Mouse (Mus musculus) frontal cortex, postnatal 25 days (tissue): Measurements from ENCODE around the gene Egfl8.
A peak's percentile ranks its signal among the peaks of the same experiment; 100 is the strongest.

Source experiments
- DNase-seq, 2 experiments: peaks; one replicate each; pipeline ENCODE4 v3.0.0; 2022; ENCODE audit warnings: low spot score in 2 of 2

The Egfl8 gene

DNA sequence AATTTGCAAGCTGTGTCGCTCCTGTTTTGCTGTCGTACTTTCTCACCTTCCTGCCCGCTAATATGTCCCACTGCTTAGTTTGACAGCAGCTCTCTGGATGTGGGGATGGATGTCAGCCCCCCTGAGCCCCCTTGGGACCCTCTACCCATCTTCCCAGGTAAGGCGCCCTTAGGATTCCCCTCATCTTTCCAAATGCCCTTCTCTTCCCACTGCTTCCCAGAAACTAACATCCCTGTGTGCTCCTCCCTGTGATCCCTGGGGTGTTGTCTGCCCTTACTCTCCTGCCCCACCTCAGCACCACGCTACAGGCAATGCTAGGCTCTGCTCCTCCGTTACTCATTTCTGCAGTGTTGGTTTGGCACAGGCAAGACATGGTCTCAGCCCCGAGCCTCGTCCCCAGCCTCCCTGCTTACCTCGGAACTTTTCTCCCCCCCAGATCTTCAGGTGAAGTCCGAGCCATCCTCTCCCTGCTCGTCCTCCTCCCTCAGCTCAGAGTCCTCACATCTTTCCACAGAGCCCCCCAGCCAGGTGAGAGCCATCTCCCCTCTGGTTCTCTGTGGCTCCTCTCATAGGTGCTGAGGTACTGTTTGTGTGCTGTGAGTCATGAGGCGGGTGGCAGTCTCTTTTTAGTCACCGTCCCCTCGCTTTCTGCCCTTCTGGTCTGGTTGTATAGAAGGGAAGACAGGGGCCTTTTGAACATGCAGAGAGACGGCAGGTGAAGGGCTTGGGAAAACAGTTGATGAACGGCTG lies 32.5 kb upstream of the Egfl8 start:
- DNase-seq: no peak

GRCm38 (mm10) chr17:34646906-34647787 lies 31.4 kb upstream of the Egfl8 start, which contains the start of gene Atf6b:
Atf6b (plus strand) TSS chr17:34647146.
- DNase-seq: peak; percentile 82 to 94

- DNase-seq: no peak
Measured at GRCm38 (mm10) chr17:34645831-34646511, 30.2 kb upstream of the Egfl8 start.

DNA sequence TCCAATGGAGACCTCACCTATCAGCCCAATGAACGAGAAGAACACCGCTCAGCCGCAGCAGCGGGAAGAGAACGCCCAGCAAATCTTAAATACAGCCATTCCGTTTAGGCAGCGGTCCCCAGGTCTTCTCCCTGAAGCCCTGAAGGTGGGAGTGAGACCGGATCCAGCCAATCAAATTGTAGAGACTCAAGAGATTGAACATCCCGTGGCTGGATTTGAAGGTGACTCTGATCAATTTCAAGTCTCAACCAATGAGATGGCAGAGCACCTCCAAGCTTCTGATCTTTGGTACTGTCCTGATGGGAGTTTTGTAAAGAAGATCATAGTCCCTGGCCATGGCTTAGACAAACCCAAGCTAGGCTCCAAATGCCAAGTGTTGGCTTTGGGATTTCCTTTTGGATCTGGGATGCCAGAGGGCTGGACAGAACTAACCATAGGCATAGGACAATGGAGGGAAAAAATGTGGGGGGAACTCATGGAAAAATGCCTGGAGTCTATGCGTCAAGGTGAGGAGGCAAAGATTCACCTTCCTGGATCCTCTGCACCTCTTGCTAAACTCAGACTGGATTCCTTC lies 29.6 kb upstream of the Egfl8 start:
- DNase-seq: no peak

DNA sequence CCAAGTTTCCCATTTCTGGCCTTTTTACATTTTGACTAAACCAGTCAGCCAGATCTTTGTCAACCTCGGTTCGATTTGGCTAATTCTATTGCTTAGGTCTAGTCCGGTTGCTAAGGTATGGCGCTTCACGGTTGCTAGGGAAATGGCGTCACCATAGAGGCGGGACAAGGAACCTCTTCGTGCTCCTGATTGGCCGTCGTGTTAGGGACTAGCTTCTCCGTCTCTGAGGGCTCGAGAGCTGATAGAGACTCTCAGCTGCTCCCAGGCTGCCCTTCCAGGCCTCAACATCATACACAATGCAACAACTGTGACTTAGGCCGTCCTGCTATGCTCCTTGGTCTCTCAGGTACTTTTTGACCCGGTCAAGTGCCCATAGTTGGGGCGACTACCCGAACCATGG lies 28.8 kb upstream of the Egfl8 start, which contains the start of gene Fkbpl:
Gene Fkbpl, plus strand, starts transcription at position 157 of the 400 bp plus-strand sequence.
- peak; percentile 93 to 96 for DNase-seq

- no peak for DNase-seq
Measured at GRCm38 (mm10) chr17:34643944-34644343, 28.2 kb upstream of the Egfl8 start.

DNA sequence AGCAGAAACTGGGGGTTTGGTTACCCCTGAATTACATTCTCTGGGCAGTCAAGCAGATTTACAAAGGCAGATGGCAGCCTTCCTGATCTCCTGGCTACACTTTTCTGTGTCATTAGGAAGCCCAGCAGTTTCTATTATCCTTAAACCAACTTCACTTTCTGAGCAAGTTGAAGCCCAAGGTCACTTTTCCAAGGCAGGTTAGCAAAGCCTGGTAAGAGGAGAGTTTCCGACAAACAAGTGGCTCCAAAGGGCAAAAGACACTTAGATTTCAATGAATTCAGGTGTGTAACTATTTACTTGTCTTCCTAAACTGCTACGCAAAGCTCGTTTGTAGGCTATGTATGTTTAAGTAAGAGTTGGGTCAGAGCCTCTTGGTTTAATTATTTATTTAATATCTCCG lies 27.6 kb upstream of the Egfl8 start:
- DNase-seq: no peak

DNA sequence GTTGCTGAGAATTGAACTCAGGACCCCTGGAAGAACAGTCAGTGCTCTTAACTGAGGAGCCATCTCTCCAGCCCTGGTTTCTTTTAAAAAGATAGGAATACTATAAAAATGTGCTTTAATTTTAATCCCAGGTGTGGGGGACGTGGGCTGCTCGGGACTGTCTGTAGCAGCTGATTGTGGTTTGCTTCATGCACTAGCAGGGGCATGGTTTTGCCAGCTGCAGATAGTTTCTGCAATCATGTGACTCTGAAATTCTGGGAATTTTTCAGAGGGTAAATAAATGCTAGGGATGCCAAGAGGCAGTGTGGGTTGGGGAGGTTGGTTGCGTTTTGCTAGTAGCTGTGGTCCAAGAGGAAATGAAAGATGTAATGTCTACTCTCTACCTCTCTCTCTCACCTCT lies 26.2 kb upstream of the Egfl8 start:
- no peak for DNase-seq

GRCm38 (mm10) chr17:34640778-34641601 lies 25.2 kb upstream of the Egfl8 start:
- no peak for DNase-seq

- DNase-seq: no peak
Measured at GRCm38 (mm10) chr17:34639461-34640255, 23.9 kb upstream of the Egfl8 start.

- DNase-seq: no peak
Measured at GRCm38 (mm10) chr17:34637459-34637858, 21.7 kb upstream of the Egfl8 start.

- no peak for DNase-seq
Measured at GRCm38 (mm10) chr17:34635671-34636070, 19.9 kb upstream of the Egfl8 start.

DNA sequence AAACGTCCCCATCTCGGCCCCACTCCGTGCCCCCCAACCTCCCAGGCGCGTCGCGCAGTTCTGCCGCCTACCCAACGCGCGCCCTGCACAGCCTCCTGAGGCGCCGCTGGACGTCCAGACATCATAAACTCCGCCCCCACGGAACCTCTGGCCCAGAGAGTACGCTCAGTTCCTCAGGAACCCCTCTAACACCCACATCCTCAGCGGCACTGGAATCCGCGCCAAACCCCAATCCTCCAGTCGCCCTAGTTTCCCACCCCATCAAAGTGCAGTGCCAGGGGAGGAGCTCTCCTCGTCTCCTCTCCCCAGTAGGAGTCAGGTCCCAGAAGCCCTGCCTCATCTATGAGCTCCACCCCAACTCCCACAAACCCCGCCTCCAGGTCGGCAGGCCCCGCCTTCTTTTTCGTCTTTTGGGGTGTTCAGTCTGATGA lies 16.5 kb upstream of the Egfl8 start:
- DNase-seq: peak; percentile 66 to 77

DNA sequence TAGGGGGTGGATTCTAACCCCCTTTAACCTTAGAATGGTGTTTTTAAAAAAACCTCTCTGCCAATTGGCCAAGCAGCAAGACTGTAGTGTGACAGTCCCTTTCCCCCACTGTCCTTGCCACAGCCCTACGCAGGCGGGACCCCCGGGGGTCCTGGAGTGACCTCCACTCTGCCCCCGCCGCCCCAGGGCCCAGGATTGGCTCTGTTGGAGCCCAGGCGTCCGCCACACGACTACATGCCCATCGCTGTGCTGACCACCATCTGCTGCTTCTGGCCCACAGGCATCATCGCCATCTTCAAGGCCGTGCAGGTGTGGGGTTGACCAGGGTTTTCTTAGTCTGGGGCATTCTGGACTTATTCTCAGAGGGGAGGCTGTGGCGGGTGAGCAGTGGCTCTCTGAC lies 15.9 kb upstream of the Egfl8 start:
- no peak for DNase-seq

DNA sequence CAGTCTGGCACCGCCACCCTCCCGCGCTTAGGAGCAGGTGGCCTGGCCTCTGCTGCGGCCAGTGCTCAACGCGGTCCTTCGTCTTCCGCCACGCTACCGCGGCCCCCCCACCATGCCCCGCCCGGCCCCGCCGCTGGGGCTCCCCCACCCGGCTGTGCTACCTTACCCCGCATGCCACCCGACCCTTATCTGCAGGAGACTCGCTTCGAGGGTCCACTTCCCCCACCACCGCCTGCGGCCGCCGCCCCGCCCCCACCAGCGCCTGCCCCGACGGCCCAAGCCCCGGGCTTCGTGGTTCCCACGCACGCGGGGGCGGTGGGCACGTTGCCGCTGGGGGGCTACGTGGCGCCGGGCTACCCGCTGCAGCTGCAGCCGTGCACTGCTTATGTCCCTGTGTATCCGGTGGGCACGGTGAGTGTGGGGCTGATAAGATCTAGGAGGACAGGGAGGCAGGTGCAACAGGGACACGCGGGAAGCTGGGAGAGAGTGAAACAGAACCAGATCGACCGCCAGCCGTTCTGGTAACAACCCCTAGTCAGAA lies 15.1 kb upstream of the Egfl8 start:
- DNase-seq: no peak

DNA sequence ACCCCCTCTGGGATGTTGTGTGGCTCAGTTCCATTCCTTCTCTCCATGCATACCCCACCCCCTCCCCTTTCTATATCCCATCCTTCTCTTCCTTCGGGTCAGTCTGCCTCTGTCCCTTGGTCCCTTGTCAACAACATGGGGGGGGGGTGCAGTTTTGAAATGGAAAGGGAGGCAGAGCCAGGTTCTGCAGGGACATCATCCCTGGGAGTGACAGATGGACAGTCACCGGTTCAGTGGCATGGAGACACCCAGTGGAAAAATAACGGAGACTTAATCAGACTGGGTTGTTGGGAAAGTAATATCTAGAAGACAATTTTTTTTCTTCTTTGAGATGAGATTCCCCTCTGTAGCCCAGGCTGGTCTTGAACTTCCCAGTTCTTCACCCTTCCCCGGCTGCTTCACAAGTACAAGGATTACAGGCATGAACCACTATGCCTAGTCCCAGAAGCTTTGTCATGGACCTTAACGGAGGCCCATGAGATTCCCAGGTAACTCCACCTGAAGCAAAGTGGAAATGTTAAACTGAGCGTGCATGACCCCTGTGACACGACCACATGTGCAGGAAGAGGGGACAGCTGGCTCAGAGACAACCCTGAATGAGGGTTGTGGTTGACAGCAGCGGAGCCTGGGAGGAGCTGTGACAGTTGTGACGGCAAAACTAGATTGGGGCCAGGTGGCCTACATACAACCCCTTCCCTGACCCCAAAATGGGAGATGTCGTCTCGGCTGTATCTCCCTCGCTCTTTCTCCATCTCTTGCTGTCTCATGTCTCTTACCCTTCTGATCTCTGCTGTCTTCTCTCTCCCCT lies 14.2 kb upstream of the Egfl8 start:
- DNase-seq: no peak

DNA sequence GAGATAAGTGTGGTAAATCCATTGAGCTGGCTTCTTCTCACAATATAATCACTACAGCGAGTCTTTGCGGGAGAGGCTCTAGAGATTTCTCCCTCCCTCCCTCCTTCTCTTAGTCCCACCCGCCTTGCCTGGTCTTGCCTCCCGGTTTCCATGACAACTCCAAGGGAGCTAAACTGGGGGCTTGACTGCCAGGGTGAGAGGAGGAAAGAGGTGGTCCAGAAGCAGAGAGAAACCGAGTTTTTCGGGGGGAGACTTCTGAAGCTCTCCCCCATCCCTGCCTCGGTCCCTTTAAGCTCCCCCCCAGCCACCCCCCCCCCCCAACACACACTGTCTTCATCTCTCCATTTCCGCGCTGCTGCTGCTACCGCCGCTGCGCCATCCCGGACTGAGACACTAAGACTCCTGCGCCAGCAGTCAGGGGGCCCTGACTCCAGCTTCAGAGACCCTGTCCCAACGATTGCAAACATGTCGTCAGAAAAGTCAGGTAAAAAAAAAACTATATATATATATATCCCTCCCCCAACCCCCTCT lies 13.5 kb upstream of the Egfl8 start, which contains the start of gene Prrt1:
Gene Prrt1, plus strand, starts transcription at position 313 of the 531 bp plus-strand sequence.
- no peak for DNase-seq

DNA sequence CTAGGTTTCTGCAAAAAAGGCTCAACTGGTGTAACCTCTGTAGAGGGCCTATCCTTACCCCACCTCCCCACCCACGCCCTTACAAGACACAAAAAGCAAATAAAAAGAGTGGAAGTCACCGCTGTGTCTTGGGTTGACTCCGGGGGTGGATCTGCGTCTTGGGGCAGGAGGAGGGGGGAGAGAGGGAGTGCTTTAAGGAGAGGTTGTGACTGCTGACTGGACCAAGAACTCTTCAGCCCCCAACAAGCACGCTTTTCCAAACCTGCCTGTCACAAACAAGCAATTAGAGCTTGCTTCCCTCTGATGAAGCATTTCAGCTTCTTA lies 12.8 kb upstream of the Egfl8 start:
- DNase-seq: no peak
